Mouse (Mus musculus): ENCODE measurements at regions not wholly inside any gene's neighbourhood (a gene's known extent, or its start where the extent isn't known, plus 50 kb on each side); places are given as distances from the start of the nearest gene placed in this dataset.
A peak's percentile ranks its signal among the peaks of the same experiment; 100 is the strongest.

GRCm38 (mm10) chr3:66518289-66518688 lies 221.7 kb upstream of the Veph1 start:
- DNase-seq (ENCODE audit: low spot score in 2 of 2), result no peak

GRCm38 (mm10) chr3:66515773-66516406 lies 219.3 kb upstream of the Veph1 start:
- DNase-seq (ENCODE audit: low spot score in 2 of 2), result no peak

GRCm38 (mm10) chr3:66514587-66514986 lies 217.9 kb upstream of the Veph1 start:
- no peak for DNase-seq (ENCODE audit: low spot score in 2 of 2)

GRCm38 (mm10) chr3:66512408-66512807 lies 215.8 kb upstream of the Veph1 start:
- no peak for DNase-seq (ENCODE audit: low spot score in 2 of 2)

- DNase-seq (ENCODE audit: low spot score in 2 of 2), result no peak
Measured at GRCm38 (mm10) chr3:66510455-66510854, 213.8 kb upstream of the Veph1 start.

GRCm38 (mm10) chr3:66506125-66506524 lies 209.5 kb upstream of the Veph1 start:
- DNase-seq (ENCODE audit: low spot score in 2 of 2), result no peak

GRCm38 (mm10) chr3:66505476-66506076 lies 208.9 kb upstream of the Veph1 start:
- no peak for DNase-seq (ENCODE audit: low spot score in 2 of 2)

GRCm38 (mm10) chr3:66504717-66505116 lies 208.1 kb upstream of the Veph1 start:
- no peak for DNase-seq (ENCODE audit: low spot score in 2 of 2)

- no peak for DNase-seq (ENCODE audit: low spot score in 2 of 2)
Measured at GRCm38 (mm10) chr3:66503615-66504014, 207.0 kb upstream of the Veph1 start.

GRCm38 (mm10) chr3:66501865-66502264 lies 205.2 kb upstream of the Veph1 start:
- no peak for DNase-seq (ENCODE audit: low spot score in 2 of 2)

- no peak for DNase-seq (ENCODE audit: low spot score in 2 of 2)
Measured at GRCm38 (mm10) chr3:66494442-66495113, 197.9 kb upstream of the Veph1 start.

- DNase-seq (ENCODE audit: low spot score in 2 of 2), result no peak
Measured at GRCm38 (mm10) chr3:66490696-66491357, 194.2 kb upstream of the Veph1 start.

GRCm38 (mm10) chr3:66488724-66489123 lies 192.1 kb upstream of the Veph1 start:
- DNase-seq (ENCODE audit: low spot score in 2 of 2), result no peak

- DNase-seq (ENCODE audit: low spot score in 2 of 2), result no peak
Measured at GRCm38 (mm10) chr3:66486658-66487057, 190.0 kb upstream of the Veph1 start.

- DNase-seq (ENCODE audit: low spot score in 2 of 2), result no peak
Measured at GRCm38 (mm10) chr3:66486184-66486583, 189.5 kb upstream of the Veph1 start.

- peak in 1 of 2 experiments; percentile 3 for DNase-seq (ENCODE audit: low spot score in 2 of 2)
Measured at GRCm38 (mm10) chr3:66480718-66481117, 184.1 kb upstream of the Veph1 start.

- DNase-seq (ENCODE audit: low spot score in 2 of 2), result no peak
Measured at GRCm38 (mm10) chr3:66479266-66479665, 182.6 kb upstream of the Veph1 start.

GRCm38 (mm10) chr3:66466321-66466720 lies 169.7 kb upstream of the Veph1 start:
- peak; percentile 19 to 49 for DNase-seq (ENCODE audit: low spot score in 2 of 2)

- no peak for DNase-seq (ENCODE audit: low spot score in 2 of 2)
Measured at GRCm38 (mm10) chr3:66465371-66465770, 168.7 kb upstream of the Veph1 start.

GRCm38 (mm10) chr3:66462341-66462740 lies 165.7 kb upstream of the Veph1 start:
- no peak for DNase-seq (ENCODE audit: low spot score in 2 of 2)

- DNase-seq (ENCODE audit: low spot score in 2 of 2), result no peak
Measured at GRCm38 (mm10) chr3:66446274-66447159, 149.9 kb upstream of the Veph1 start.

Measured in layer of hippocampus, adult 8-10 months (tissue).